Mouse (Mus musculus) kidney, adult 11 months (tissue): Measurements from ENCODE around the gene Pank2.
"Not testable (repeated sequence)": the region's sequence is repeated elsewhere in the genome, so short reads cannot be mapped to it uniquely, and the experiment has no call there.

Experiments used
- DNase-seq: peaks from one replicate; pipeline ENCODE4 v3.0.0; 2022

Gene Pank2

DNA sequence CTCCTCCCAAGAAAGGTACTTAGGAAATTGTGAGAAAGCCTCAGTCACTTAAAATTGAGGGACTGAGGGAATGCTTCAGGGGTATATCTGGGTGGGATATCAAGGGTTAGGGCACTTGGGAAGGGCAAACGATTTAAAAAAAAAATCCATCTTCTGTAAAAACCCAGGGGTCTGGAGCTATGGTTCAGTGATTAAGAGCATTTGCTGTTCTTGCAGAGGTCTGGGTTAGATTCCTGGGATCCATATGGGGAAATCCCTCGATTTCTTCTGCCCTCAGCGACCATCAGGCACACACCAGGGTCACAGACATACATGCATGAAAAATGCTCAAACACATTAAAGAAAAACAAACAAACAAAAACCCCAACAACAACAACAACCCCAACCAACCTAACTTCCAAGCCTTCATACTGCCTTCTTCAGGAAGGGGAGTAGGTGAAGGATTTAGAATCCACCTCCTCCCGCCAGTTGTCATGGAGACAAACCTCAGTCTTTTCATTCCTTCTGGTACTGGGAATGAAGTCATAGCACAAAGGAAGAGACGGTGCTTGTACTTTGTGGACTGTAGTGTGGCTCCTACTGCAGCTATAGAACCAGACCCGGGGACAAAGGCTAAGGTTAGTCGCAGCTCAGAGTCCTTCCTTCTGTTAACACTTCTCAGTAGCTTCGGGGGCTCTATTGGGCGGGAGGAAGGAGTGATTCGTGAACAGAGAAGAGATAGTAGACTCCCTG is 648 bp upstream of the Pank2 start:
- DNase-seq, result no peak

DNA sequence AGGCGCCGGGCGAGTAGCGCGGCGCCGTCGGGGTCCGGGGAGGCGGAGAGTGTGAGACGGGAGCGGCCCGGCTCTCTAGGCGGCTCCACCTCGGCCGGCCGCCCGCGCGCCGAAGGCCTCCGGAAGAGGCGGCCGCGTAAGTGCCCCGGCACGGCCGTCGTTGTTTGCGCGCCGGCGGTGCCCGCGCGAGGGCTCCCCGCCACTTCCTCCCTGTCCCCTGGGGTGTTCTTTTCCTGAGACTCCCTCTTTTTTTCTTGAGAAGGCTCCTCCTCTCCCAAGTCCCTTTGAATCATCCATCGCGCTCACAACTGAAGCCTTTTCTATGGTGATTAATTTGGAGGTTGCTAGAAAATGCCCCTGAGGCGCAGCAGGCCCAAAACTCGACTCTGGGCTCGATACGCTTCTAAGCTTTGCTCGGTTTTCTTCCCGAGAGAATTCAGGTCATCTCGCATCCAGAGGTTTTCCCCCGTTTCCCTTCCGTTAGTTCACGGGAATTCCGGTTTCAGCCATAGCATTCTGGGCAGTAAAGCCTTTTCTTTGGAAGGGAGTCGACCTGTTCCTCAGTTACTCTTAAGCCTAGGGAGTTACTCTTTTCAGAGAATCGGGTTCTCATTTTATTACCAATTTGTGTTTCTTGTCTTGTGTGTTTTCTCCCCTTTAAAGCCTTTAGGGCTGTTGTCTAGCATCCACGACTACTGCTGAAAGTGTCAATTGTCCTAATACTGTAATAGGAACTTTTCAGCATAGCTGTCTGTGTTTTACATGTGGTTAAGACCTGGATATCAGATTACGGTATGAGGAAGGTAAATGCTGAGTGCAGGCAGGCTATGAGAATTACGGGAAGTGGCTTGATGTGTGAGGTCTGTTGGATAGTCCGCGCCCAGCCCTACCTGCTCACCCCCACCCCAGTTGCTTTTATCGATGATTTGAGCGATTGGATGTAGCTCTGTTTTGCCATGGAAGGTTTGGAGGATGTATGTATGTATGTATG is 680 bp downstream of the Pank2 start:
- no peak for DNase-seq

DNA sequence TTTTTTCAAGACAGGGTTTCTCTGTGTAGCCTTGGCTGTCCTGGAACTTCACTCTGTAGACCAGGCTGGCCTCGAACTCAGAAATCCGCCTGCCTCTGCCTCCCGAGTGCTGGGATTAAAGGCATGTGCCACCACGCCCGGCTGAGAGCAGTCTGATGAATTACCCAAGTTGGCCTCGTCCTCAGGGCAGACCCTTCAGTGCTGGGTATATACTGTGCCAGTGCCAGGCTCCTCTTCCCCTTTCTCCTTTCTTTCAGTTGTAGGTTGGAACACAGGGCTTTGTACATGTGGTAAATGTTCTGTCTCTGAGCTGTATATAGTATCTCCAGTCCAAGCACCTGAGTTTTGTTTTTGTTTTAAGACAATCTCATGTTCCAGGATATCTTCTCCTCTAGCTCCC is 1.7 kb downstream of the Pank2 start:
- DNase-seq, result no peak

DNA sequence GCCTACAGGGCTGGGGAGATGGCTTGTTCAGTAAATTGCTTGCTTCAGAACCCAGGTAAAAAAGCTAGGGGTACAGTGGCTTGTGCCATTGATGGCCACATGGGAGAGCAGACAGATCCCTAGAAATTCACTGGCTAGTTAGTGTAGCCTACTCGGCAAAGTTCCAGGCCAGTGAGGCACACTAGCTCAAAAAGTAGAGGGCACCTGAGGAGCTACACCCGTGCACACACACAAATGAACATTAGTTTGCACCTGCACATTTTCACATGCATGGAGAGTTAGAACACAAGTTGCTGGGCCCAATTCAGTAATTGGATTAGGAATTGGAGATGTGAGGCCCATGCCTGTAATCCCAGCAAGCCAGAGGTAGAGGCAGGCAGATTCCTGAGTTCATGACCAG is 2.8 kb downstream of the Pank2 start:
- no peak for DNase-seq

DNA sequence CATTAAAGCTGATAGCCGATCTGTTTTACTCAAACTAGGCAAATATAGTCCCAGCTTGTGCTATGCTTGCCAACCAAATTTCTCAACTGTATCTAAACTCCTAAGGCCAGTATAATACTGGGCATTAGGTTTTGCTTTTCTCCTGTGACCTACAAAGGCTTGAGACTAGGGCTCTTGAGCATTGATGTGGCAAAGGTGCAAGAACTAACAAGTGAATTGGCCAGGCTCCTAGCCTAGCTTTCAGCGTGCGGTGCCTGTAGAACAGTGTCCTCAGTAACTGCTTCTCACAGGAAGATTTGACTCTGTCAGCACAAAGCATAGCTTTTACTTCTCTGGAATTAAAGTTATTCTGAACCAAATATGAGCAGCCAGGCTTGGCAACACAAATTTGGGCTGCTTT is 13.2 kb downstream of the Pank2 start:
- DNase-seq, result no peak

DNA sequence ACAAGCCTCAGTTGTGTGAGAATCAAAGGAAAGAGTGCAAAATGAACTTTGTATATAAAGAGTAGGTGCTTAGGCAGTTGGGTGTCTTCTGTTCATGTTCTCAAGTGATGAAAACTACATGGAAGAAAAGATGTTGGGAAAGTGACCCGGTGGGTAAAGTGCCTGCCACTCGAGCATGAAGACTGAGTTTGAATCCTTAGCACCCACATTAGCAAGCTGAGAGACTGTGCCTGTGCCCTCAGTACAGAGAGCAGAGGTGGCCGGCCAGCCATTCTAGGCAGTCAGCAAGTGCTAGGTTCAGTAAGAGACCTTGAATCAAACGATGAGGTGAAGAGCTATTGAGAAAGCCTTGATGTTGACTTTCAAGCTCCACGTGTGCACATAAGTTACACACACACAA is 14.4 kb downstream of the Pank2 start:
- DNase-seq, result peak; percentile 19

DNA sequence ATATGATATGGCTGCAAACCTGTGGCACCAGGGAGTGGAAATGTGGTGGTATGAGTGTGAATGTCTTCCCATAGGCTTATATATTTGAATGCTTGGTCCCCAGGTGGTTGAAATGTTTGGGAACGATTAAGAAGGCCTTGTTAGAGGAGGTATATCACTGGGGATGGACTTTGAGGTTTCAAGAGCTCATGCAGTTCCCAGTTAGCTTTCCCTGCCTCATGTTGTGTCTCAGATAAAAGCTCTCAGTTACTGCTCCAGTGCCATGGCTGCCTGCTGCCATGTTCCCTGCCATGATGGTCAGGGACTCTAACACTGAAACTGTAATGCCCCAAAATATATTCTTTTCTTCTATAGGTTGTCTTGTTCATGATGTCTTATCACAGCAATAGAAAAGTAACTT is 19.3 kb downstream of the Pank2 start:
- no peak for DNase-seq

DNA sequence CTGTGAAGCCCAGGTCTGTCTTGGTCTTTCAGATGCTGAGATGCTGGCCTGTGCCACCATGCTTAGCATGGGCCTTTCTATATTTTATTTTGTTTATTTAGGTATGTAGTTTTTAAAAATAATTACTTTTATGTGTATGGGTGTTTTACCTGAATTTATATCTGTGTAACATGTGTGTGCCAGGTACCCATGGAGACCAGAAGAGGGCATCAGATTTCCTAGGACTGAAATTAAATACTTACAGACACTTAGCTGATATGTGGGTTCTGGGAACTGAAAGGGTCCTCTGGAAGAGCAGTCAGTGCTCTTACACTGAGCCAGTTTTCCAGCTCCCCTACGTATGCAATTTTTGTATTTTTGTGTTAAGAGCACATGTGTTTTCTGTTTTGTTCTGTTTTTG is 24.0 kb downstream of the Pank2 start:
- no peak for DNase-seq

DNA sequence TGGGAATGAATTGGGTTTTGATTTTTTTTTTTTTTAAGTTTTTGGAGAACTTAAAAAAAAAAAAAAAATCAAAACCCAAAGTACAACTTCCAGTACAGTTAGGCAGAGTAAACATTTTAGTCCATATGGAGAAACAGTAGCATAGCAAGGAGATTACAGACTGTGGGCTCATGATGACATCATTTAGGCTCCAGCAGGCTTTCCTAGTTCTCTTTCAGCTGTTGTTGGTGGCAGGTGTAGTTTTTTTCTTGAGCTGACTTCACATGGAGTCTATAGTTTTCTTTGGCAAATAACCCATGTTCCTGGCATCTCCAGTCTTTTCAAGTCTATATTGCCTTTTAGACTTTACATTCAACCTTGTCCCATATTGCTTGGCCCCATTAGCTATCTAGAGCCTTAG is 28.4 kb downstream of the Pank2 start:
- no peak for DNase-seq

DNA sequence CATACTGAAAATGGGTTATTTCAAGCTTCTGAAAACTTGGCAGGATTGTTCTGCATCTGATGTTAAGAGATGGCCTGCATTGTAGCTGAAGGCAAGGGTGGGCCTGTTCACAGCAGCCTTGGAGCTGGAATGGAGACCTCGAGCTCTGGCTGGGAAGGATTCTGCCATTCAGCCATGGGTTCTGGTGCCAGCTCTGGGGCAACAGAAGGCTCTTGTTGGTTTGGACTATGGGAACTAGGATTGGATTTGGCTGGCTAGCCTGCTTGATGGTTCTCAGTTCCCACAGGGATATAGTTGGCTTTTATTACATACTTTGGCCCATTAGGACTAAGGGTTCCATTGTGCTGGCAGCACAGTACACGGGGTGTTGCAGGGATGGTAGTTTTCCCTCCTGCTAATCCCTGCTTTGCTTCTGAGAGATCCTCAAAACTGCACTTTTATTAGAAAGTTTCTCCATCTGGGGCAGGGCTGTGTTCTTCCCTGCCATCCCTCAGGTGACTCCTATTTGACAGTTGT is 34.5 kb downstream of the Pank2 start:
- no peak for DNase-seq

DNA sequence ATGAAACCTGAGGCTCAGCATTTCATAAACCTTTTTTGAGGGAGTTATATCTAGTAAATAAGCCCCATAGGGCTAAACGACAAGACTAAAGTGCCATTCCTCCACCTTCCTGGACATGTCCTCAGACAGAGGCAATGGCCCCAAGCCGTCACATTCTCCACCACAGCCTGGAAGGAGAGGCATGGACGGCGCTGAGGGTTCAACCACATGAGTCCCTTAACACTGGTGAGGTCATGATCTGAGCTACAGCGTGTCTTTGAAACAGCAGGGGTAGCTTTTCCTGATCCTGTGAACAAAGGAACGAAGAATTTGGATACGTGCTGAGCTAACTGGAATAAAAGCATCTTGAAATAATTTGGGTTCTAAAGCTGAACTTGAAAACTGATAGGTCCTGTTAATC is 36.4 kb downstream of the Pank2 start:
- DNase-seq, result not testable (repeated sequence)

DNA sequence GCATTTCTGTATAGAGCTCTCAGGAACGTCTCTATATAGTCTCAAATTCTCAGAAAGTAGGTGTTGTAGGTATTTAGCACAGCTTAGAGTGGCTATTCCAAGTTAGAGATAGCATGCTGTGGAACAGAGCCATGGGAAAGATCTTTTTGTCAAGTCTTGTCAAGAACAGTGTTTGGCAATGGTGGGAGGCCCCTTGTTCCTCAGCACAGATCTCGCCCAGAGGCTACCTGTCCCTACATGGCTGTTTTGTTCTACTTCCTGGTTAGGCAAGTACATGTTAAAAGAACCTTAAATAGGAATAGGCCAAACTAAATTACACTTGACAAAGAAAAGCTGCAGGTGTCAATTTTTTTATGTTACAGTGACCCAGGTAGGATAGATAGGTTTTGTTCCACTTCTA is 38.2 kb downstream of the Pank2 start:
- no peak for DNase-seq

DNA sequence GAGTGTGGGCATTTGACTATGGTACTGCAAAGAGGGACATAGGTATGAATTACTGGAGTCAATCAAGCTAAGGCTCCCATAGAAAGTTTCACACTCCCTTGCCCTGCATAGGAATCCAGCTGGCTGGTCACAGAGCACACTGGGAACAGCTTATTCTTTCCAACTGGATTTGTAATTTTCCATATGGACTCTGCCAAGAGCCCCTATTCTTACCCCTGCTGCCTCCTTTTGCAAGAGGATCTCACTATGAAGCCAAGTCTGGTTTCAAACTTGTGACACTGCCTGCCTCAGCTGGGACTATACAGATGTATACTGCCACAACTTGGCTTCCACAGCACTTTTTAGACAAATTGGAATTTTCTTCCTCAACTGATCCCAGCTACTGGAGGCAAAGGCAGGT is 39.3 kb downstream of the Pank2 start:
- DNase-seq, result no peak

DNA sequence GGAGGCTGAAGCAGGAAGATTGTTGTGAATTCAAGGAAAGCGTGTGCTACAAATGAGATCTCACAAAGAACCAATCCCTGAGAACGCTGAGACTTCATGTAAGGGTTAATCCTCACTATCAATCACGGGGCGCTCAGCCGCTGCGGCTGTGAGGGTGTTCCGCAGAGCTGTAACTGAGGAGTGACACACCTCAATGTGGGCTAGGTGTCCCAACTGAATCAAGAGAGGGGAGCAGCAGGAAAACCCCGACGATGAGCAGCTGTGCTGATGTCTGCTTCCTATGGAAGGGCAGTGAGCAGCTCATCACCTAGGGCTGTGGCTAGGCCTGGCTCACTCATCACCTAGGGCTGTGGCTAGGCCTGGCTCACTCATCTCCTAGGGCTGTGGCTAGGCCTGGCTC is 42.2 kb downstream of the Pank2 start:
- DNase-seq, result no peak

DNA sequence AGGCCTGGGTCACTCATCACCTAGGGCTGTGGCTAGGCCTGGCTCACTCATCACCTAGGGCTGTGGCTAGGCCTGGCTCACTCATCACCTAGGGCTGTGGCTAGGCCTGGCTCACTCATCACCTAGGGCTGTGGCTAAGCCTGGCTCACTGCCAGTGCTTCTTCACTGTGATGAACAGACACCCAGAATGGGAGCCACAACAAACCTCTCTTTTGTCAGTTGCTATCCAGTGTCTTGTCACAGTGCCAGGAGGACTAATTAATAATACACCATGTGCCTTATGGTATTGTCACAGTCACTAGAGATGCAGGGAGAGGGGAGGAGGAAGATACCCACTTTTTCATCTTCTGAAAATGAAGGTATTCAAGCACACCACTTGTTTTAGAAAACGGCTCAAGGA is 42.9 kb downstream of the Pank2 start:
- not testable (repeated sequence) for DNase-seq

DNA sequence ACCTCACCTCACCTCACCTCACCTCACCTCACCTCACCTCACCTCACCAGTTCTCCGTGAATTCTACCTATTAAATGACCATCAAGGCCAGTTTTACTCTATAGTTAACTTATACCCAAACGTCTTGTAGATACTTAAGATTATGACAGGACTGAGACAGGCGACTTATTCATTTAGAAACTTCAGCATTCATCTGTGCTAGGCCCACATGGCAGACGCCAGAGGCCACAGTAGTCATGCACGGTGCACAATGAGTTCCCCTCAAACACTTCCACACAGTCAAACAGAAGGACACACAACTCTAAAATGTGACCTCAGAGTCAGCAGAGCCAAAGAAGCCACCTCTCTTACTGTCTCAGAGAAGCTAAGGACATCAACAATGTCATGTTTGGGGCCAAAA is 45.1 kb downstream of the Pank2 start:
- DNase-seq, result no peak

DNA sequence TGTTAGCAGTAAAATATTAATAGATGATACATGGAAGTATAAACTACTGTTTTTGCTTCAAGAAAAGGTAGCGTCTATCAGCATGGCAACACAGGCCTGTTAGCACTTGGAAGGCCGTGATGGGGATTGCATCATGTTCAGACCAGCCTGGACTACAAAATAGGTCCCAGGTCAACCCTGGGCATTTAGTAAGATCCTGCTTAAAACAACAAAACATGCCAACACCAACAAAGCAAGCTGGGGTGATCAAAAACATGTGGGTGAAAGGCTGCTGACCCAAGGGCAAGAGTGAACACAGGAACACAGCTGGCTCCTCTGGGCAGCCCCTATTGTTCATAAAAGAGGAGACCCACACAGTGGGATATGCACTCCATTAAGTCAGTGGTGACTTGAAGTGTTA is 45.5 kb downstream of the Pank2 start:
- DNase-seq, result no peak

DNA sequence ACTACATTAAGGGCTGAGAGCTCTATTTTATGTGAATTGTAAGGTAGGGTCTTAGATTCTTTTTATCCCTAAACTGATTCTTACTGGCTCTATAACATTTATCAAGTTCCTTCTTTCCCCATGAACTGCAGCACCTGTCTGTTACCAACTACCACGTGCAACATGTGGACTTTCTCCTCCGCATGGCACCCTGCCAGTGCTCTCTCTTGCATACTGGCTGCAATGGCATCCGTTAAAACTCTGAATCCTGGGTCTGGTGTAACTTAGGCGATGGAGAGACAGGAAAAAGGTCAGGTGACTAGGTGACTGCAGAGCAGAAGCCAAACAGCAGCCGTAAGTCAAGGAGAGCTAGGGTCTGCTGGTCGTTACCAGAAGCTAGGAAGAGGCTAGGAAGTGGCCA is 47.0 kb downstream of the Pank2 start:
- DNase-seq, result peak; percentile 65

DNA sequence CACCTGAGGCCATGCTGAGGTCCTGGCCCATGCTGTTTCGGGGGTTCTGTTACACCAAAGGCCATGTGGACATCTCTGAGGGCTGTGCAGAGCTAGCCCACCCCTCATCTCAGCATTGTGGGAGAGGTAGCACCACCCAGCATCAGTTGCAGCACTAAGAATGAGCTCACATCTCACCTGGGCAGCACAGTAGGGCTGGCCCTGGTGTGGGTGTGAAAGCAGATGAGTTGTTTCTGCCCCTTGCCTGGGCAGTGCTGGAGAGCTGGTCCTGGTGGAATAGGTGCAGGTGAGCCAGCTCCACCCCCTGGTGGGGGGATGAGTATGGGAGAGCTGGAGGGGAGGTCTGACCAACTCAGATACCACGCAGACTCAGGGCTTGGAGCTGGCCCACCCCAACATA is 53.9 kb downstream of the Pank2 start:
- DNase-seq, result no peak

DNA sequence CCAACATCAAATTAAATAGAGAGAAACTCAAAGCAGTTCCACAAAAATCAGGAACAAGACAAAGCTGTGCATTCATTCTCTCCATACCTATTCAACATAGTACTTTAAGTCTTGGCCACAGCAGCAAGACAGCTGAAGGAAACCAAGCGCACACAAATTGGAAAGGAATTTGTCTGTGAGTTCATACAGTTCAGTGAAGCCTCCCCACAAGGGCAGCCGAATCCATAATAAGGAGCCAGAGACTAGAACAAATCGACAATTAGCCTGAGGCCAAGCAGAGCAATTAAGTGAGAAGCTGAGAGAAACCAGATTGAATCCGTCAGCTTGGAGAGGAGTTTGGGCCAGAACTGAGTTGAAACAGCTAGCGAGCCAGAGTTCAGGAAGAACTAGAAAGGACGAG is 57.1 kb downstream of the Pank2 start:
- no peak for DNase-seq

DNA sequence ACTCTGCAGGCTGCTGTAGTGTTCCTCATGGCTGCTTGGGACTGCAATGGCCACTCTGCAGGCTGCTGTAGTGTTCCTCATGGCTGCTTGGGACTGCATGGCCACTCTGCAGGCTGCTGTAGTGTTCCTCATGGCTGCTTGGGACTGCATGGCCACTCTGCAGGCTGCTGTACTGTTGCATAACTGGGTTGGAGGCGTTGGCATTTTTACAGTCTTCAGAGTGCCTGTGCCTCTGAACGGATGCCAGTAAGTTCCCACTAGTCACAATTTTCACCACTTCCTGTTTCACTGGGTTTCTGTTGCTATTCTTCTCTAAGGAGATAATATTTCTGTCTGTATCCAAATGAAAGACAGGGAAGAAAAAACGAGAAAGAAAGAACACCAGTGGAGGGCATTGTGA is 58.9 kb downstream of the Pank2 start:
- DNase-seq, result peak; percentile 25

DNA sequence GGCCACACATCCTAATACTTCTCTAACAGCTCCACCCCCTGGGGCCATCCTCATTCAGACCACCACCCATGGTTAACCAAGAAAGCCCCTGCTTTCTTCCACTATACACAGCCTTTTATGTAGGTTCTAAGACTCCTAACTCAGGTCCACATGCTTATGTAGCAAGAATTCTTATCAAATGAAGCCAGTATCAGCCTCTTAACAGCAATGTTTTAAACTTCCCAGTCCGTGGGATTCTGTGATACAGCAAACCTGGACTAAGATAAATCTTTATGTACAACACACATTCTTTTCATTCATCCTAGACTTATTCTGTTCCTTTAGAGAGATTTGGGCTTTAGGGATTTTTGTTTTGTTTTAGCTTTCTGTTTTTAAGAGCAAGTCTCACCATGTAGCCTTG is 61.4 kb downstream of the Pank2 start:
- no peak for DNase-seq

DNA sequence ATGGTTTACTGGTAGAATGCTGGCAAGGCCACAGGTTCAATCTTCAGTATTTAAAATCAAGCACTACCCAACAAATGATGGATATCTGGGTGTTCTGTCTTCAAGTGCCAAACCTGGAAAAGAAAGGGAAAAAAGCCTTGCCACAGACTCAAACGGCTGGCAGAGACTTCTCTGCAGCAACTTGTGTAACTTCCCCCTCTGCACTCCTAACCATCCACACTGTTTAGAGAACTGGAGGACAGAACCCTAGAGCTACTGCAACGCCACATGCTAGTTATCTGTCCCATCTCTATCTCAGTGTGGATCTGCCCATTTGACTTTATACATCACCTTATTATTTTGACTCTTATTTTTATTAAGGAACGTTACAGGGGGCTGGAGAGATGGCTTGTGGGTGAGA is 63.7 kb downstream of the Pank2 start:
- no peak for DNase-seq

DNA sequence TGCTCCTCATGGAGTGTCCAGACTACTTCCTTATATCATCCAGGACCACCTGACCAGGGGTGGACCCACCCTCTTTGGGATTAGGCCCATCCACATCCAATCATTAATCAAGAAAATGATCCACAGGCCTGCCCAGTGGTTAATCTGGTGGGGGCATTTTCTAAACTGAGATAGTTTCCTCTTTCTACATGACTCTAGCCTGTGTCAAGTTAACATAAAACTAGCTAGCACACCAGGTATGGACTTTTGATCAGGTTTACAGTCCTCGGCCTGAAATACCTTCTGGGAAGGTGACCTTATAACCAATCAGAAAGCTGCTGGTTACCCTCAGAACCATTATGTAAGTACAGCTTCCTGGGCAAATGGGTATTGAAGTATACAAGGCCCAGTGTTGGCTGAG is 66.7 kb downstream of the Pank2 start:
- DNase-seq, result peak; percentile 62
